Mouse (Mus musculus): ENCODE data around the gene Dnajb12.

GRCm38 (mm10) chr10:59885174-59886080, 6.1 kb downstream of the Dnajb12 start:
- TF ChIP-seq GATA2 (IDR thresholded peaks at IDR 0.05; ENCODE audit: borderline replicate concordance, low read depth, low read length) (no peak), CTCF (IDR thresholded peaks at IDR 0.05; ENCODE audit: low read depth, low read length) (no peak)
